Mouse (Mus musculus) adrenal gland, postnatal 14 days (tissue): ENCODE results near the gene Por. TPM values are rescaled to one million over a fixed set of nuclear protein-coding genes. Genes with fewer than 3 reads are reported as not detected.

Experiments used
- DNase-seq: peaks from one replicate; pipeline ENCODE4 v3.0.0; 2021; ENCODE audit warnings: mixed read lengths
- total RNA-seq: library from RNA; stranded (reverse); gene quantifications from 2 replicates; pipeline ENCODE4 v1.2.3, GENCODE M21; 2021

Gene Por
- total RNA-seq, 1 experiment from 2014 or later, result 216 TPM

GRCm38 (mm10) chr5:135701601-135702000, 31.8 kb downstream of the Por start:
- no peak for DNase-seq

GRCm38 (mm10) chr5:135702190-135702589, 32.4 kb downstream of the Por start:
- no peak for DNase-seq

GRCm38 (mm10) chr5:135702682-135703192, 32.9 kb downstream of the Por start:
- peak; percentile 67 for DNase-seq

GRCm38 (mm10) chr5:135703431-135703830, 33.6 kb downstream of the Por start:
- no peak for DNase-seq

GRCm38 (mm10) chr5:135705383-135705782, 35.5 kb downstream of the Por start:
- DNase-seq, result no peak

GRCm38 (mm10) chr5:135707039-135707438, 37.2 kb downstream of the Por start:
- DNase-seq, result no peak

GRCm38 (mm10) chr5:135707855-135708254, 38.0 kb downstream of the Por start:
- DNase-seq, result peak; percentile 79

- DNase-seq, result no peak
Observed at GRCm38 (mm10) chr5:135709716-135710115, 39.9 kb downstream of the Por start.

- DNase-seq, result peak; percentile 79
Observed at GRCm38 (mm10) chr5:135710599-135711214, 40.9 kb downstream of the Por start.

- no peak for DNase-seq
Observed at GRCm38 (mm10) chr5:135711582-135712355, 41.9 kb downstream of the Por start.

- DNase-seq, result no peak
Observed at GRCm38 (mm10) chr5:135712803-135713202, 43.0 kb downstream of the Por start.

- peak; percentile 90 for DNase-seq
Observed at GRCm38 (mm10) chr5:135713441-135714218, 43.8 kb downstream of the Por start.

GRCm38 (mm10) chr5:135715624-135716023, 45.8 kb downstream of the Por start:
- DNase-seq, result peak; percentile 55

GRCm38 (mm10) chr5:135719586-135720120, 49.8 kb downstream of the Por start:
- DNase-seq, result no peak

- DNase-seq, result no peak
Observed at GRCm38 (mm10) chr5:135720121-135720520, 50.3 kb downstream of the Por start.

GRCm38 (mm10) chr5:135721076-135721475, 51.2 kb downstream of the Por start:
- DNase-seq, result no peak

- DNase-seq, result peak; percentile 92
Observed at GRCm38 (mm10) chr5:135722121-135722520, 52.3 kb downstream of the Por start.

GRCm38 (mm10) chr5:135723165-135723751, 53.4 kb downstream of the Por start:
- DNase-seq, result no peak

- DNase-seq, result peak; percentile 60
Observed at GRCm38 (mm10) chr5:135724536-135725322, 54.9 kb downstream of the Por start.

- DNase-seq, result peak; percentile 59
Observed at GRCm38 (mm10) chr5:135725391-135725841, 55.6 kb downstream of the Por start.

- DNase-seq, result no peak
Observed at GRCm38 (mm10) chr5:135725991-135726390, 56.2 kb downstream of the Por start.
